Comparison of ENCODE assay signal across 9 mouse cellular contexts in genomic region chr5:17766006-17766677, GRCm38 (mm10).
A peak's percentile ranks its signal among the peaks of the same experiment; 100 is the strongest.
DNase-seq lines count a peak whose midpoint lies in the region; ATAC-seq and TF ChIP-seq lines count a peak whose summit lies in the region.
"Had no signal": no experiment of that assay in that cellular context is flagged by ENCODE, and none has a peak within 500 bp of the region (broad histone marks: within the 10 kb centered on the region; RNA-seq: fewer than 3 reads in every experiment).

No protein-coding gene starts in this region.

- H3K36me3 ChIP-seq in thymus, adult 2 months (ENCODE audit: control insufficient read depth, insufficient read depth, low read length), result no peaks in the 10 kb centered on the region

- H3K4me1 ChIP-seq in thymus, adult 2 months (replicated peaks; ENCODE audit: control insufficient read depth, insufficient read depth, low read length), result no peaks in the 10 kb centered on the region

- no peak for ATAC-seq in activated CD4-positive, CD25-positive, alpha-beta regulatory T cell, adult 4 months

- H3K27ac ChIP-seq in gastrocnemius, adult 2 months, result no peak overlapping the region
- H3K27ac ChIP-seq in thymus, adult 2 months (ENCODE audit: control insufficient read depth, insufficient read depth, low read length), result no peak overlapping the region

- intact Hi-C loops in gastrocnemius, adult 2 months (cut with DNase I), result loop anchor here (5.0 kb wide), 1 partner anchor 194 kb away; the partner anchor contains the start of gene Sema3c

- H3K27me3 ChIP-seq in thymus, adult 2 months (ENCODE audit: control insufficient read depth, insufficient read depth, low read length), result no peaks in the 10 kb centered on the region

- peak; percentile 72 for TF ChIP-seq CTCF in gastrocnemius, adult 2 months (IDR thresholded peaks at IDR 0.05)
- TF ChIP-seq CTCF in thymus, adult 2 months (IDR thresholded peaks at IDR 0.05; ENCODE audit: borderline replicate concordance, control insufficient read depth, extremely low read depth, insufficient read depth, low read length, poor library complexity), result no peak

- H3K4me3 ChIP-seq in gastrocnemius, adult 2 months, result no peak overlapping the region
- no peak overlapping the region for H3K4me3 ChIP-seq in thymus, adult 2 months (ENCODE audit: control insufficient read depth, insufficient read depth, low read length)
- H3K4me3 ChIP-seq: myocyte had no signal

- TF ChIP-seq POLR2A in thymus, adult 2 months (IDR thresholded peaks at IDR 0.05; ENCODE audit: control insufficient read depth, extremely low read depth, insufficient read depth, low read length, poor library complexity), result no peak

- WGBS in large intestine, adult 2 months, result 58% methylated on average over 4 of the region's 4 CpGs
- WGBS in thymus, adult 2 months, result 73% methylated on average over 4 of the region's 4 CpGs

- DNase-seq in gastrocnemius, adult 2 months, result no peak
- no peak for DNase-seq in gastrocnemius, postnatal 4 days (ENCODE audit: low spot score in 2 of 2)
- peak; percentile 63 for DNase-seq in 416B (ENCODE audit: low read depth)
- peak; percentile 3 for DNase-seq in c-Kit-positive CD71-positive TER-119-positive erythroid progenitor cells, embryonic 14.5 days (ENCODE audit: low spot score)
- peak; percentile 65 for DNase-seq in large intestine, adult 2 months (ENCODE audit: low read depth, low spot score)
- no peak for DNase-seq in natural killer cell, adult 2 months (ENCODE audit: low spot score in 2 of 2)
- no peak for DNase-seq in thymus, adult 2 months

Comparison
In these comparisons a context has a peak if more than half of its experiments do, and no peak if none do; other contexts are left out.
1. DNase-seq: peak in 416B (single experiment), c-Kit-positive CD71-positive TER-119-positive erythroid progenitor cells, embryonic 14.5 days (single experiment) and large intestine, adult 2 months (single experiment); none in gastrocnemius, adult 2 months (single experiment), gastrocnemius, postnatal 4 days (0 of 2), natural killer cell, adult 2 months (0 of 2) and thymus, adult 2 months (single experiment).